Mouse (Mus musculus) ES-CJ7 (cell line): ENCODE data around the gene Gm5580.
A peak's percentile ranks its signal among the peaks of the same experiment; 100 is the strongest.
"Not testable (repeated sequence)": the region's sequence is repeated elsewhere in the genome, so short reads cannot be mapped to it uniquely, and the experiment has no call there.

Source experiments
- DNase-seq: peaks from one replicate; pipeline ENCODE4 v3.0.0; 2011; ENCODE audit warnings: low read depth, low spot score

Gene Gm5580

GRCm38 (mm10) chr6:116550841-116551240 lies at the start of gene Gm5580:
Gene Gm5580, plus strand, starts transcription at chr6:116551141.
- DNase-seq: not testable (repeated sequence)

GRCm38 (mm10) chr6:116506302-116507003 lies 44.5 kb upstream of the Gm5580 start, which contains the start of gene Olfr212:
Gene Olfr212, plus strand, starts transcription at chr6:116506516.
- not testable (repeated sequence) for DNase-seq

GRCm38 (mm10) chr6:116514832-116515231 lies 36.1 kb upstream of the Gm5580 start:
- no peak for DNase-seq

GRCm38 (mm10) chr6:116538156-116538555 lies 12.8 kb upstream of the Gm5580 start, which contains the start of gene Olfr213:
Gene Olfr213, plus strand, starts transcription at chr6:116538456.
- no peak for DNase-seq

GRCm38 (mm10) chr6:116542500-116542899 lies 8.4 kb upstream of the Gm5580 start:
- no peak for DNase-seq

GRCm38 (mm10) chr6:116553935-116554334 lies 3.0 kb downstream of the Gm5580 start, which contains the start of gene Olfr214:
Gene Olfr214, plus strand, starts transcription at chr6:116554235.
- DNase-seq: no peak

GRCm38 (mm10) chr6:116554952-116555351 lies 4.0 kb downstream of the Gm5580 start:
- DNase-seq: no peak

GRCm38 (mm10) chr6:116569834-116570233 lies 18.9 kb downstream of the Gm5580 start:
- DNase-seq: peak; percentile 64

GRCm38 (mm10) chr6:116584095-116584494 lies 33.2 kb downstream of the Gm5580 start, which contains the start of gene Olfr215:
Gene Olfr215, minus strand, starts transcription at chr6:116584195.
- no peak for DNase-seq

GRCm38 (mm10) chr6:116600969-116601368 lies 50.0 kb downstream of the Gm5580 start:
- peak; percentile 25 for DNase-seq
